22 mouse cellular contexts compared by ENCODE assay signal in genomic region chr2:103932480-103932879, GRCm38 (mm10). TPM values are rescaled to one million over a fixed set of nuclear protein-coding genes. Genes with fewer than 3 reads are reported as not detected.
DNase-seq lines count a peak whose midpoint lies in the region; ATAC-seq lines count a peak whose summit lies in the region.
"Had no signal": no experiment of that assay in that cellular context is flagged by ENCODE, and none has a peak within 500 bp of the region (broad histone marks: within the 10 kb centered on the region; RNA-seq: fewer than 3 reads in every experiment).

No protein-coding gene starts in this region.

- no peaks in the 10 kb centered on the region for H3K9me3 ChIP-seq in liver, embryonic 15.5 days (replicated peaks)
- no peaks in the 10 kb centered on the region for H3K9me3 ChIP-seq in hindbrain, embryonic 11.5 days (ENCODE audit: control insufficient read depth, low read length)
- no peaks in the 10 kb centered on the region for H3K9me3 ChIP-seq in heart, embryonic 11.5 days (replicated peaks; ENCODE audit: control insufficient read depth, low read length)
- H3K9me3 ChIP-seq: embryonic facial prominence, embryonic 12.5 days; heart, embryonic 12.5 days; hindbrain, embryonic 12.5 days; kidney, embryonic 15.5 days; midbrain, embryonic 12.5 days; neural tube, embryonic 15.5 days had no signal

- no peak overlapping the region for H3K9ac ChIP-seq in liver, embryonic 15.5 days
- H3K9ac ChIP-seq in hindbrain, embryonic 11.5 days (ENCODE audit: low read depth, low read length) = no peak overlapping the region
- H3K9ac ChIP-seq in heart, embryonic 11.5 days (ENCODE audit: low read depth, low read length) = no peak overlapping the region
- H3K9ac ChIP-seq: embryonic facial prominence, embryonic 12.5 days; heart, embryonic 12.5 days; hindbrain, embryonic 12.5 days; kidney, embryonic 15.5 days; midbrain, embryonic 12.5 days; neural tube, embryonic 15.5 days had no signal

- no peak overlapping the region for H3K4me3 ChIP-seq in liver, embryonic 15.5 days (replicated peaks)
- H3K4me3 ChIP-seq in hindbrain, embryonic 11.5 days (ENCODE audit: low read depth, low read length) = no peak overlapping the region
- no peak overlapping the region for H3K4me3 ChIP-seq in heart, embryonic 11.5 days (ENCODE audit: low read depth, low read length)
- H3K4me3 ChIP-seq: embryonic facial prominence, embryonic 12.5 days; heart, embryonic 12.5 days; hindbrain, embryonic 12.5 days; kidney, embryonic 15.5 days; midbrain, embryonic 12.5 days; neural tube, embryonic 15.5 days had no signal

- peak overlapping the region; percentile 36 for H3K4me2 ChIP-seq in liver, embryonic 15.5 days
- H3K4me2 ChIP-seq in hindbrain, embryonic 11.5 days (replicated peaks; ENCODE audit: low read depth, low read length) = no peak overlapping the region
- no peak overlapping the region for H3K4me2 ChIP-seq in heart, embryonic 11.5 days
- H3K4me2 ChIP-seq: embryonic facial prominence, embryonic 12.5 days; heart, embryonic 12.5 days; hindbrain, embryonic 12.5 days; kidney, embryonic 15.5 days; midbrain, embryonic 12.5 days; neural tube, embryonic 15.5 days had no signal

- peaks cover 59% of the 10 kb centered on the region for H3K4me1 ChIP-seq in liver, embryonic 15.5 days (replicated peaks)
- no peaks in the 10 kb centered on the region for H3K4me1 ChIP-seq in hindbrain, embryonic 11.5 days (replicated peaks; ENCODE audit: control insufficient read depth, insufficient read depth, low read length)
- H3K4me1 ChIP-seq in heart, embryonic 11.5 days (ENCODE audit: control insufficient read depth, insufficient read depth, low read length) = no peaks in the 10 kb centered on the region

- ATAC-seq in common myeloid progenitor, adult 5-6 weeks (replicated peaks; ENCODE audit: low read depth, poor library complexity, severe bottlenecking) = peak; percentile 23; the same call in 1 of the 2 replicates
- ATAC-seq in granulocyte monocyte progenitor cell, adult 5-6 weeks (replicated peaks; ENCODE audit: poor library complexity, severe bottlenecking) = peak; percentile 29; the same call in 1 of the 2 replicates
- peak; percentile 61 for ATAC-seq in liver, embryonic 15.5 days (ENCODE audit: insufficient read depth)
- ATAC-seq in hindbrain, embryonic 11.5 days (ENCODE audit: low FRiP score) = no peak
- ATAC-seq in heart, embryonic 11.5 days (replicated peaks; ENCODE audit: insufficient number of reproducible peaks, low FRiP score, low TSS enrichment) = no peak
- ATAC-seq: forebrain, embryonic 14.5 days; intestine, postnatal 0 days had no signal

- H3K27me3 ChIP-seq in liver, embryonic 15.5 days = no peaks in the 10 kb centered on the region
- H3K27me3 ChIP-seq in hindbrain, embryonic 11.5 days (ENCODE audit: control insufficient read depth, insufficient read depth, low read length) = no peaks in the 10 kb centered on the region
- 0 out of 2 replicates have a peak, but pooled peaks cover 1% of the 10 kb centered on the region for H3K27me3 ChIP-seq in heart, embryonic 11.5 days (ENCODE audit: control insufficient read depth, insufficient read depth, low read length)
- H3K27me3 ChIP-seq: embryonic facial prominence, embryonic 12.5 days; hindbrain, embryonic 12.5 days; midbrain, embryonic 12.5 days; neural tube, embryonic 15.5 days had no signal

- peak overlapping the region; percentile 46; the same call in 1 of the 2 replicates for H3K27ac ChIP-seq in liver, embryonic 15.5 days (replicated peaks)
- no peak overlapping the region for H3K27ac ChIP-seq in hindbrain, embryonic 11.5 days (ENCODE audit: low read depth, low read length)
- H3K27ac ChIP-seq in heart, embryonic 11.5 days (ENCODE audit: low read depth, low read length) = no peak overlapping the region
- H3K27ac ChIP-seq: embryonic facial prominence, embryonic 12.5 days; hindbrain, embryonic 12.5 days; kidney, embryonic 15.5 days; midbrain, embryonic 12.5 days; neural tube, embryonic 15.5 days; stomach, postnatal 0 days had no signal

- H3K36me3 ChIP-seq in liver, embryonic 15.5 days (replicated peaks) = no peaks in the 10 kb centered on the region
- no peaks in the 10 kb centered on the region for H3K36me3 ChIP-seq in hindbrain, embryonic 11.5 days (ENCODE audit: control insufficient read depth, insufficient read depth, low read length)
- H3K36me3 ChIP-seq in heart, embryonic 11.5 days (ENCODE audit: control insufficient read depth, insufficient read depth, low read length) = no peaks in the 10 kb centered on the region
- H3K36me3 ChIP-seq: embryonic facial prominence, embryonic 12.5 days; heart, embryonic 12.5 days; hindbrain, embryonic 12.5 days; kidney, embryonic 15.5 days; midbrain, embryonic 12.5 days; neural tube, embryonic 15.5 days had no signal

- 39% methylated on average over 9 of the region's 9 CpGs for WGBS in liver, embryonic 15.5 days (ENCODE audit: insufficient replicate concordance)
- WGBS in hindbrain, embryonic 11.5 days = 83% methylated on average over 9 of the region's 9 CpGs
- 77% methylated on average over 9 of the region's 9 CpGs for WGBS in heart, embryonic 11.5 days (ENCODE audit: insufficient replicate concordance)

- DNase-seq in hindbrain, embryonic 11.5 days (ENCODE audit: low spot score) = no peak
- DNase-seq in right cerebral cortex, postnatal 25 days = no peak
- DNase-seq in urinary bladder, postnatal 25 days (ENCODE audit: low spot score) = no peak
- DNase-seq: cerebellum, adult 11-12 months; cerebellum, postnatal 14 days; kidney, postnatal 4 days; lung, postnatal 4 days; right cerebral cortex, adult 18-20 months had no signal

RNA-seq across cellular contexts. Expression of gene Lmo2, which starts 25.3 kb away (rescaled TPM):
- 380 and 387 TPM in 2 replicates for total RNA-seq in common myeloid progenitor, adult 5-6 weeks (2017)
- total RNA-seq in granulocyte monocyte progenitor cell, adult 5-6 weeks (2014; fragmentation: Nextera tagmentation) = 334 and 343 TPM in 2 replicates
- 231 and 233 TPM in 2 replicates for total RNA-seq in granulocyte monocyte progenitor cell, adult 5-6 weeks (2017)
- 148 and 156 TPM in 2 replicates for polyA plus RNA-seq in liver, embryonic 15.5 days (2015; fragmentation: Nextera tagmentation; extraction: Ambion mirVana)
- polyA plus RNA-seq in hindbrain, embryonic 11.5 days (2014; fragmentation: Nextera tagmentation; extraction: Ambion mirVana) = 21.3 and 23.9 TPM in 2 replicates
- polyA plus RNA-seq in heart, embryonic 11.5 days (2014; fragmentation: Nextera tagmentation; extraction: Ambion mirVana) = 27.9 TPM in 2 replicates
- polyA plus RNA-seq: C2C12 had no signal

Comparison
In these comparisons a context has a peak if more than half of its experiments do, and no peak if none do; other contexts are left out.
1. ATAC-seq: peak in common myeloid progenitor, adult 5-6 weeks (single experiment), granulocyte monocyte progenitor cell, adult 5-6 weeks (single experiment) and liver, embryonic 15.5 days (single experiment); none in hindbrain, embryonic 11.5 days (single experiment) and heart, embryonic 11.5 days (single experiment).